Mouse (Mus musculus) erythroblast, adult 5-6 weeks (primary cell): ENCODE data around the gene Lrrc75a. TPM values are rescaled to one million over a fixed set of nuclear protein-coding genes. Genes with fewer than 3 reads are reported as not detected.

Experiments used
- ATAC-seq: replicated peaks from 2 replicates; pipeline ENCODE4 v1.8.0; 2016; ENCODE audit warnings: moderate number of reproducible peaks, mild to moderate bottlenecking, moderate TSS enrichment, inconsistent platforms; ENCODE audit not compliant: poor library complexity, low FRiP score, severe bottlenecking
- total RNA-seq, 2 experiments: library from RNA; stranded (forward) in 1 of 2; stranded (reverse) in 1 of 2; fragments of 150-400 nt in 1 of 2; fragments of 200-764, 138-1000 nt in 1 of 2; gene quantifications; 2 replicates each; pipeline versions ENCODE4 v1.2.3 to v1.2.4; 2015 to 2017; ENCODE audit warnings: low replicate concordance in 2 of 2

Lrrc75a gene
- total RNA-seq, 2 experiments from 2014 or later, result 1.5 TPM; not detected in 1

GRCm38 (mm10) chr11:62646495-62646843 is 1.9 kb downstream of the Lrrc75a start:
- no peak for ATAC-seq

DNA sequence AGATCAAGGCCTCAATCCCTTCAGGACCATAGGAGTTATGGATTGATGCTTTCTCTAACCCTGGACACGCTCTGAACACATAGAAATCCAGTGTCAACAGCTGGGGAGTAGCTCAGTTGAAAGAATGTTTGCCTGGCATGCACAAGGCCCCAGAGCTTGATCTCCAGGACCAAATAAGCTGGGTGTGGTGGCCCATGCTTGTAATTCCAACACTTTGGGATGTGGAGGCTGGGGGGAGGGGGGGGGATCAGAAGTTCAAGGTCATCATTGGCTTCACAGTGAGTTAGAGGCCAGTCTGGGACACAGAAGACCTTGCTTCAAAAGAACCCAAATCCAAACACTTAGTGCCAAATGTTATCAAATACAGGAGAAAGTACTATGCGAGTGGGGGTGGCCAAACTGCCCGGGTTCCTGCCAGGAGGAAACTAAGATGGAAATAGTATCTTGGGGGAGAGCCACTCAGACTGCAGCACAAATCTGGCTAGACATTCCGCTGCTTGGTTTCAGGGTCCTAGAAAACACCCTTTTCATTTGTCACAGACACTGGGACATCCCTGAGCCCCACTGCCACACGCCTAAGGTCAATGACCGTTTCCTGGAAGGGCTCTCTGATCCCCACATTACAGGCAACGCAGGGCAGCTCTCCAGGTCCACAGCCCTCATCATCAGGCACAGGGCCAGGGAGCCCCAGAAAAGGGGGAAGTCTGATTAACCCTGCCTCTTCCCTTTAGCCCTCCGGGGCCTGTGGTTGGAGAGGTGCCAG is 2.4 kb downstream of the Lrrc75a start:
- ATAC-seq, result no peak

- no peak for ATAC-seq
Measured at GRCm38 (mm10) chr11:62645337-62645675, 3.0 kb downstream of the Lrrc75a start.

DNA sequence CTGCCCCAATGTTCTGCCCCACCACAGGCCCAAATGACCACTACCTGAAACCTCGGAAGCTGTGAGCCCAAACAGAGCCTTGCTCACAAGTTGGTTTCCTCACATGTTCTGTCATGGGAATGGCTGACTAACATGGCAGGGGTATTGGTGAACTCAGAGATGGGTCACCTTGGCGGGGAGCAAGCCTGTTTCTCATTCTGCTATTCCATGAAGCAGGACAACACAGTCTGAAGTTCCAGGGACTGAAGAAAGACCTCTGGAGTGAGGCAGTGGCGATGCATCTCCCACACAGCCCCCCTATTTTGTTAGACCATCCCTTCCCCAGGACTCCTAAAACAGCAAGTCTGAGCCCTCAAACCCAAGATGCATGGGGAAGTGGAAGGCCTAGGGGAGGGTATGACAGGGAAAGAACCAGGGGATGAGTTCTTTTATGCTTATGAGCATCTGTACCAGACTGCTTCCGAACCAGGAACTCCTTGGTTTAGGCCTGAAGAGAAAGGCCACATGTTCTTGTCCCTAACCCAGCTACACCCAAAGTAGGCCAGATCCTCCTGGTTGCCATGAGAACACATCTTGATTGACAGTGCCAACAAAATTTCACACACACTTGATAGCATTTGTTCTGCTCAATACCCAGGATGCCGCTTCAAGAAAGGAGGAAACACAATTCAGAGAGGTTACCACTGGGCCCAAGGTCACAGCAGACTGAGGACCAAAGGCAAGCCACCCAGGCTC is 3.6 kb downstream of the Lrrc75a start:
- no peak for ATAC-seq

DNA sequence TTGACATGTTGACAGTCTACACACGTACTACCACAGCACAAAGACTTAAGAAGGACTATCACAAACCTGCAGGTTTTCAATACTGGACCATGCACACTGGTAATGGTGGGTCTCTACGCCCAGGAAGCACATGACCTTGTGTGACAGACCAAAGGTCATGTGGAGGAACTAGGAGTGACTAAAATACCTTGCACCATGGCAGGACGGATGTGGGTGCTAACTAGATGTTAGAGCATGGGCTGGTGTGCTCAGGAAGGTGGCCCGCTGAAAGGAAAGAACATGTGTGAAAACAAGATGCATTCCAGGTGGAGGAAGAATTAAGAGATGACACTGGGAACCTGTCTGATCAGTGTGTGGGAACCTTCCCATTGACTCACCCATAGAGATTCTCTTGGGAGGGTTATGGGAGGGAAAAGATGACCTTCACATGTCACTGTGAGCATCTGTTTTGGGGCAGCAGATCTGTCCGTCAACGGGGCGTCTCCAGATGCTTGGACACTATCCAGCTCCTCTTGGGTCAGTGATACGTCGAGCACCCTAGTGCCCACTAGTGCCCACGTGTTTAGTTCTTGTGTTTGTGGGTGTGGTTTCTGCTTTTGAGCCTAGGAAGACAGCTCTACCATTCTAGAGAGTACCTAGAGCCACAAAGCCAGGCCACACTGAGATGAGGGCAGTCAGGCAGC is 4.5 kb downstream of the Lrrc75a start:
- no peak for ATAC-seq

- no peak for ATAC-seq
Measured at GRCm38 (mm10) chr11:62643011-62643631, 5.2 kb downstream of the Lrrc75a start.

- no peak for ATAC-seq
Measured at GRCm38 (mm10) chr11:62642023-62642844, 6.1 kb downstream of the Lrrc75a start.

DNA sequence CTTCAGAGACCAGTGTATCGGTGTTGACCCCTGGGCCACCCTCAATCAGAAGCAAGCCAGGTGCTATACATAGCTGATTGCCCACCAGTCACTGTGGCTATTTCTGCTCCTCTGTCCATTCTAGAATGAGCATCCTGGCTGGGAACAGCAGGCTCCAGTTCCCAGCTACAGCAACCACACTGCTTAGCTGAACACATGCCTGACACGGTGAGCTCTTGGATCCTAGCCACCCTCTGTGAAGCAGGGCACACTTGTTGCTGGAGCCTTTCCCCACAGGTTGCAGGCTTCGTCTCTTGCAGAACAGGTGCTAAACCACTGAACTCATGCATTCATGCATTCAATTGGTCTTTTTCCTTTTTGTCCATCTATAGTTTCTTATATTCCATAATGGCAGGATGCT is 7.9 kb downstream of the Lrrc75a start:
- ATAC-seq, result no peak

- no peak for ATAC-seq
Measured at GRCm38 (mm10) chr11:62638402-62638801, 9.9 kb downstream of the Lrrc75a start.

- ATAC-seq, result no peak
Measured at GRCm38 (mm10) chr11:62637806-62638205, 10.5 kb downstream of the Lrrc75a start.

GRCm38 (mm10) chr11:62637401-62637800 is 10.9 kb downstream of the Lrrc75a start:
- no peak for ATAC-seq

DNA sequence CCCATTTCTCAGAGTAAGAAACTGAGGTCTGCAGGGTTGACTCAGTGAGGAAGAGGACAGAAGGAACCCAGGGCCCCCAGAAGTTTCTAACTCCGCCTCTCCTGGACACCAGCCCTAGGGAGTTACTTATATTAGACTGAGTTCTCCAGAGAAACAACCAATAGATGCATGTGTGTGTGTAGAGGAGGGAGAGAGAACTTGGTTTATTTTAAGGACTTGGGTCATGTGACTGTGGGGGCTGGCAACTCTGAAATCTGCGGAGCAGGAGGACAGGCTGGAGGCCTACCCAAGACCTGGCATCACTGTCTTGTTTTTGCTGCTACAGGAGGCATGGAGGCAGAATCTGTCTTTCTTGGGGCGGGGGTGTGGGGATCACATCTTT is 11.5 kb downstream of the Lrrc75a start:
- no peak for ATAC-seq

DNA sequence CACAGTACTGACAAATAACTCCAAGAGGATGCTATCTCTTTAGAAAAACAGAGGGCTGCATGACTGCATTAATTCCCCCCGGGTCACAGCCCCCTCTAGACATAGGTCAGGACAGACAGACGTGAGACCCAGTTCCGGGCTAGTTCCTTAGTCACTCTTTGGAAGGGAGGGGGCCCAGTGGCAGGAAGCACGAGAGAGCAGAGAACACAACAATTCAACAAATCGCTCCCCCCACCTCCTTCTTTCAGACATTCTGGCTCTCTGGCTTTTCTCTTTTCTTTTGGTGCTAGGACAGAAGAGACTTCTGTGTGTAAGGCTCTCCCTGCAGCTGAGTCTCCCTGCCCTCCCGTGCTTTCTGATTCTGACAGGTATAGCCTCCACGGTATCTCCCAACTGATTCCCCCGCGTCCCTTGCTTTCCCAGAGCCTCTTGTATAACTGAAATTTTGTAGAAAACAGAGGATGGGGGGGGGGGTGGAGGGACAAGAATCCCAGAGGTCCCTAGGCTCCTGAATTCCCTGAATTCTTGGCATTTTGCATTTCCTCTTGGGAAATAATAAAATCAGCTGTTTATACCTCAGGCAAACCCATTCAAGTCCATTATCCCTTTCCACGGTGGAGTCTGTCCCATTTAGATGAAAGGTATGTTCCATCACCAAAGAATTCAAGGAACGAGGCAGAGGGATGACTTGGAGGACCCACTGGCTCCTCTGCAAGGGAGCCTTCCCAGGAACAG is 12.1 kb downstream of the Lrrc75a start:
- no peak for ATAC-seq

- no peak for ATAC-seq
Measured at GRCm38 (mm10) chr11:62635406-62635805, 12.9 kb downstream of the Lrrc75a start.

DNA sequence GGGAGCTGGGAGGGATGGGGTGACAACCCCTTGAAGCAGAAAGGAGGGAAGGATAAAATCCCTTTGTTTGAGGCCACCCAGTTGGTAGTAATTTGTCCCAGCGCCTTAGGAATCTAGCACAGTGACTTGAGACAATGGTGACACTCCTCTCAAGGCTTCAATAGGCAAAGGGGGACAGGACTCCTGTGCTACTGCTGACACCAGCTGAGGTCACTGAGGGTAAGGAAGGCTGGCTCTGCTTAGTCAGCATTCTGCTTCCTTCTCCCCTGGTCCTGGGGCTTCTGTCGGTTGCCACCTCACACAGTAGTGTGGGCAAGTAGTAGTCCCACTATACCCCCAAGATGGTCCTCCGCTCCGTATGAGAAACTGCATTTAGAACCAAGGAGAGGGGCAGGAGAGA is 17.2 kb downstream of the Lrrc75a start:
- no peak for ATAC-seq

- no peak for ATAC-seq
Measured at GRCm38 (mm10) chr11:62630225-62630821, 18.0 kb downstream of the Lrrc75a start.

DNA sequence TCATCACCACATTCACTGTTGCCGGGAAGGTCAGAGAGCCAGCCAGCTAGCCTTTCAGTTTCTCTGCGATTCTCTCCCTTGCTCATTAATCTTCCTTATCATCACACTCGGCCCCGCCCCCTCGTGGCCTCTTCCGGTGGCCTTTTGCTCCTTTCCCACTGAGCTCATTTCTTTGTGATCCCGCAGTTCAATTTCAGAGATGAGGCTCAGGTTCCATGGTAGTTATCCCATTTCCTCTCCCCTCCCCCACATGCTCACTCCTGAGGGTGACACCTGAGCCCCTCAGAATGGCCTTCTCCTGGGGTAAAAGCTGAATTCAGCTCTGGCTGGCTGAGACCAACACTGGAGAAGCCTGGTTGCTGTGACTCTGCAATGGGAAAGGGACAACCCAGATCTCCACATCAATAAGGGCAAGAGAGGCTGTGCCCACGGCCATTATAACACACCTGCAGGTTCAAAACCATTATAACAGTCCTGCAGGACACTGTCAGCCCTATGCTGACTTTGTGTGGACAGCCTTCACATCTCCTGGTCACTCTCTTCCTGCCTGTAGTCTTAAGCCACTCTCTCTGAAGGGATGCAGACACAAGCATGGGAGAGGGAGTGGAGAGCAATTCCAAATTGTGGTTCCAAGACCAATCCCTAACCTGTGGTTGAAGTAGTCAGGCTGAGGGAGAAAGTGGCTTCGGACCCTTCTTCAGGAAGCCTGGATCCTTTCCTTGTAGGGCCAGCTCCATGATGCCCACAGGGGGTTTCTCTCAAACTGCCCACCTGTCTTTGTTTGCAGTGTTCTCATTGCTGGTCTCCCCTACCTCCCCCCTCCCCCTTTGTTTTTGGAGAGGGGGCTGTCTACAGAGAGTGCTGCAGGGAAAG is 18.7 kb downstream of the Lrrc75a start:
- no peak for ATAC-seq
